Mouse (Mus musculus): ENCODE data around the gene Ifnz. TPM values are rescaled to one million over a fixed set of nuclear protein-coding genes. Genes with fewer than 3 reads are reported as not detected.
A peak's percentile ranks its signal among the peaks of the same experiment; 100 is the strongest.
"Not testable (repeated sequence)": the region's sequence is repeated elsewhere in the genome, so short reads cannot be mapped to it uniquely, and the experiment has no call there.

Gene Ifnz
- 0.07 TPM in 1 of 2 replicates, not detected in the other for polyA plus RNA-seq (2012; rRNA removed)

DNA sequence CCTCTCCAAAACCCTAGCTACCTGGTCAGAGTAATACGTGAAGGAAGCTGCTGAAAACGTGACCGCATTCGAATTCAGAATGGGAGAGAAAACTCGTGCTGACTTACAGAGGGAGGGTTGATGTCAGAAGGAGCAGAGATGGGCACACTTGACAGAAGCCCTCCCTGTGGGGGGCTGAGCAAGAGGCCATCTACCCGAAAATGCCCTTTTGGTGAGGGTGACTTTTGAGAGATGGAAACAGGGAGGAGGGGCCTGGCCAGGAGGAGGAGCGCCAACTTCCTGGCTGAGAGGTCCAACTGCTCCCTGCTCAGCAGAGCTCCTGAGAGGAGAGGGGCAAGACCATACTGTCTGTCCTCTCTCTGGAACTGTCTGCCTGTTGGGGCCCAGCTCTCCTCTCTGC is at the start of gene Ifnz:
TSS of gene Ifnz (plus strand) at position 301 of the 400 bp plus-strand sequence.
- DNase-seq (ENCODE audit: low read depth): not testable (repeated sequence)

GRCm38 (mm10) chr4:88738480-88738879 is 43.5 kb upstream of the Ifnz start:
- no peak for DNase-seq (ENCODE audit: low read depth)

GRCm38 (mm10) chr4:88739036-88739435 is 42.9 kb upstream of the Ifnz start:
- no peak for DNase-seq (ENCODE audit: low read depth)

GRCm38 (mm10) chr4:88741426-88741825 is 40.5 kb upstream of the Ifnz start:
- no peak for DNase-seq (ENCODE audit: low read depth)

- no peak for DNase-seq (ENCODE audit: low read depth)
Observed at GRCm38 (mm10) chr4:88742771-88743371, 39.1 kb upstream of the Ifnz start.

DNA sequence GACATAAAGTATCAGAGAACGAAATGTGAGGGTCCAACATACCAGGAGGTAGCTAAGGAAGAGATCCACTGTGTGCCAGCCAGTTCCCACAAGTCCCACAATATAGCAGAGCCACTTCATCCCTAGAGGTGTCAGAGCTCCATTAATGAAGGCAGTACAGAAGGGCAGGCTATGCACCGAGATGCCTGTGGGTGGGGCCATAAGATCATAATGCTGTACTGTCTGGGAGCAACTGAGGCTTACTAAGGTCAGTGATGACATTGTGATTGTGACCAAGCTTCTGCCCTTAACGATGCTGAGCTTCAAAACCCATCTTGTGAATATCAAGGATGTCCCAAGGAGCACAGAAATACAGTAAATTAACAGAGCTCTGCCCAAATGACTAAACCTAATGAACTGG is 37.7 kb upstream of the Ifnz start:
- DNase-seq (ENCODE audit: low read depth): no peak

- DNase-seq (ENCODE audit: low read depth): no peak
Observed at GRCm38 (mm10) chr4:88749926-88750325, 32.0 kb upstream of the Ifnz start.

DNA sequence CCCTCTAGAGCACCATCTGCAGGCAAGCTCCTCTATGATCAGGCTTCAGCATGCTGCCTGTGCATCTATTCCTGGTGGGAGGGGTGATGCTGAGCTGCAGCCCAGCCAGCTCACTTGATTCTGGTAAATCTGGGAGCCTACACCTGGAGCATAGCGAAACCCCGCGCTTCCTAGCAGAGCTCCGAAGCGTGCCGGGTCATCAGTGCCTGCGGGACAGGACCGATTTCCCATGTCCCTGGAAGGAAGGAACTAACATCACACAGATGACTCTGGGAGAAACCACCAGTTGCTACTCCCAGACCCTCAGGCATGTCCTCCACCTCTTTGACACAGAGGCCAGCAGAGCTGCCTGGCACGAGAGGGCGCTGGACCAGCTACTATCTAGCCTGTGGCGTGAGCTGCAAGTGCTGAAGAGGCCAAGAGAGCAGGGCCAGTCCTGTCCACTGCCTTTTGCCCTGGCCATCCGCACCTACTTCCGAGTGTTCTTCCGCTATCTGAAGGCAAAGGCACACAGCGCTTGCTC is 27.1 kb upstream of the Ifnz start, which contains the start of gene Gm13271:
TSS of gene Gm13271 (plus strand) at position 51 of the 523 bp plus-strand sequence.
- DNase-seq (ENCODE audit: low read depth): not testable (repeated sequence)

GRCm38 (mm10) chr4:88756581-88757513 is 25.1 kb upstream of the Ifnz start:
- DNase-seq (ENCODE audit: low read depth): not testable (repeated sequence)

- DNase-seq (ENCODE audit: low read depth): peak; percentile 28
Observed at GRCm38 (mm10) chr4:88757628-88758031, 24.3 kb upstream of the Ifnz start.

DNA sequence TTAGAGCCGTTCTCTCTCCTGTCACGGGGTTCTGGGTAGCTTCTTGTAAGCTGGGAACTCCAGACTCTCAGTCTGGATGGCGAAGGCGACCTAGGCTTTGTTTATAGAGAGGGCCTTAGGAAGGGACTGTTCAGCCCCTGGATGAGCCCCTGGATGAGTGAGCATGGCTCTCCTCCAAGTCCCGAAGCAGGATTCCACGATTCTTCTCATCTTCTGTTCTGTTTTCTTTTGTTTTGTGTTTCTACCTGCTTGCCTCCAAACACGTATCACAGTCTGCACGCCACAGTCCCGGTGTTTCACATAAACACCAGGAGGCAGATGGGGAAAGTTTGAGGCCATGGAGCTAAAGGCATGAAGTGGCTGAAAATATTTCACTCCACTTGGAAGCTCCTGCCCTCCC is 23.2 kb upstream of the Ifnz start:
- DNase-seq (ENCODE audit: low read depth): not testable (repeated sequence)

GRCm38 (mm10) chr4:88759610-88760268 is 22.2 kb upstream of the Ifnz start, which contains the start of gene Gm13283:
TSS of gene Gm13283 (plus strand) at chr4:88760119.
- DNase-seq (ENCODE audit: low read depth): not testable (repeated sequence)

GRCm38 (mm10) chr4:88760431-88760830 is 21.5 kb upstream of the Ifnz start:
- DNase-seq (ENCODE audit: low read depth): not testable (repeated sequence)

- not testable (repeated sequence) for DNase-seq (ENCODE audit: low read depth)
Observed at GRCm38 (mm10) chr4:88761776-88762175, 20.2 kb upstream of the Ifnz start.

DNA sequence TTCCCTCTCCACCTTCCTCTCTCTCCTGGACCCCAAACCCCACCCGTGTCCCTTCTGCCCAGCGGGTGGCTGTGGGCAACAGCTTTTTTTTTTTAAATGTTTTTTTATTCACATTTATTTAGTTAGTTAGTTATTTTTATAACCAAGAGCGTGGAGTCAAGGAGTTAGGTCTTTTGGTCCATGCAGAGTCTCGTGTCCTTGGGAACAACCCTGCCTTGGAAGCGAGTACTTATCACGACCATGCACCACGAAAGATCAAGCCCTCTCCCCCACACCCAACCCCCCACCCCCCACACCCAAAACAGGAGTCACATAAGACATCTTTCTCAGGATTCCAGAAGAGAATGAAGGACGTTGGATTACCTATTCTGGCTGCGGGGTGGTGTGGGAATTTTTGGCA is 19.6 kb upstream of the Ifnz start:
- not testable (repeated sequence) for DNase-seq (ENCODE audit: low read depth)

GRCm38 (mm10) chr4:88763384-88764018 is 18.4 kb upstream of the Ifnz start:
- not testable (repeated sequence) for DNase-seq (ENCODE audit: low read depth)

DNA sequence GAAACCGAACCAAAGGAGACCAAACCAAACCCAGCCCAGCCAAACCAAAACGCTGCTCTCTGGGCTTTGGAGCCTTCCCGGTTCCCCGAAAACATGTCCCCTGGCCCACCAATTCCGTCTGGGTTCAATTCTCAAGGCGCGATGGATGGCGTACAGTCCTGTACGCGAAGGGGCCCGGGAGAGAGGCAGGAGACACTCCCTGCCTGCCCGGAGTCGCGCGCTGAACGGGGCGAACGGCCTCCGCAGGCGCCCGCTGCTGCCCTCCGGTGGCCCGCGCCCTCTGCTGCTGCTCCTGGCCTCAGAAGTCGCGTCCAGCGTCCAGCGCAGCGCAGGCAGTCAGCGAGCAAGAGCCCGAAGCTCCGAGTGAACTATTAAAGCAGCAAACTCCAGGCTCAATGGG is 8.4 kb upstream of the Ifnz start, which contains the start of gene Gm13290:
TSS of gene Gm13290 (plus strand) at position 301 of the 400 bp plus-strand sequence.
- not testable (repeated sequence) for DNase-seq (ENCODE audit: low read depth)

DNA sequence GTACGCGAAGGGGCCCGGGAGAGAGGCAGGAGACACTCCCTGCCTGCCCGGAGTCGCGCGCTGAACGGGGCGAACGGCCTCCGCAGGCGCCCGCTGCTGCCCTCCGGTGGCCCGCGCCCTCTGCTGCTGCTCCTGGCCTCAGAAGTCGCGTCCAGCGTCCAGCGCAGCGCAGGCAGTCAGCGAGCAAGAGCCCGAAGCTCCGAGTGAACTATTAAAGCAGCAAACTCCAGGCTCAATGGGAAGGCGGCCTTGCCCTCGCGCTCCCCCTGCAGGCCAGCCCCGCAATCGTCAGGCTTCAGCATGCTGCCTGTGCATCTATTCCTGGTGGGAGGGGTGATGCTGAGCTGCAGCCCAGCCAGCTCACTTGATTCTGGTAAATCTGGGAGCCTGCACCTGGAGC is 5.3 kb upstream of the Ifnz start, which contains the start of gene Gm13289:
TSS of gene Gm13289 (plus strand) at position 301 of the 400 bp plus-strand sequence.
- not testable (repeated sequence) for DNase-seq (ENCODE audit: low read depth)

DNA sequence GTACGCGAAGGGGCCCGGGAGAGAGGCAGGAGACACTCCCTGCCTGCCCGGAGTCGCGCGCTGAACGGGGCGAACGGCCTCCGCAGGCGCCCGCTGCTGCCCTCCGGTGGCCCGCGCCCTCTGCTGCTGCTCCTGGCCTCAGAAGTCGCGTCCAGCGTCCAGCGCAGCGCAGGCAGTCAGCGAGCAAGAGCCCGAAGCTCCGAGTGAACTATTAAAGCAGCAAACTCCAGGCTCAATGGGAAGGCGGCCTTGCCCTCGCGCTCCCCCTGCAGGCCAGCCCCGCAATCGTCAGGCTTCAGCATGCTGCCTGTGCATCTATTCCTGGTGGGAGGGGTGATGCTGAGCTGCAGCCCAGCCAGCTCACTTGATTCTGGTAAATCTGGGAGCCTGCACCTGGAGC is 2.4 kb upstream of the Ifnz start, which contains the start of gene Gm13272:
TSS of gene Gm13272 (plus strand) at position 301 of the 400 bp plus-strand sequence.
- DNase-seq (ENCODE audit: low read depth): not testable (repeated sequence)

DNA sequence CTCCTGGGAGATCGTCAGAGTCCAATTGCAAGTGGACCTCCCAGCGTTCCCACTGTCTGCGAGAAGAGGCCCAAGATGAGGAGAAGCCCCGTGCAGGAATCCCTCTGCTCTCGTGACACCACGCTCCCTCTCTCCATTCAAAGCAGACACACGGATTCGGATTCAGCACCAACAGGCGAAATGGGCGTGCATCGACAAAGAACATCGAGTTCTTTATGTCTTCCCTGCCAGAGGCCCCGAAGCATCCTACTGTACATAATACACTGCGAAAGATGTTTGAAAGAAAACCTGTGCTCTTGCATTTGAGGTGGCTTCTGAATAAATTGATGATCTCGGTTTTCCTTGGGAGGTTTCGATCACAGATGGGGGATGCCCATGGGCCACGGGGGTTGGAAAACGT is 1.6 kb upstream of the Ifnz start:
- not testable (repeated sequence) for DNase-seq (ENCODE audit: low read depth)

GRCm38 (mm10) chr4:88782335-88782734 is 404 bp downstream of the Ifnz start:
- not testable (repeated sequence) for DNase-seq (ENCODE audit: low read depth)

All from gonadal fat pad, adult 2 months (tissue).